Mouse (Mus musculus) embryonic facial prominence, embryonic 12.5 days (tissue): Measurements from ENCODE around the gene Cpne2. TPM values are rescaled to one million over a fixed set of nuclear protein-coding genes. Genes with fewer than 3 reads are reported as not detected.
A peak's percentile ranks its signal among the peaks of the same experiment; 100 is the strongest.

Experiments
- ATAC-seq: fragments of 200-750 bp; cut with Nextera tagmentation; 2 replicates; pipeline ENCODE4 v1.8.0; 2017; ENCODE audit not compliant: insufficient number of reproducible peaks, insufficient read depth, low FRiP score, low TSS enrichment
- H3K27ac ChIP-seq: fragments of 300-500 bp; sonication (generic); 2 replicates; pipeline ENCODE4 v1.5.1; 2016; ENCODE audit warnings: mild to moderate bottlenecking
- H3K27me3 ChIP-seq: fragments of 300-500 bp; sonication (generic); 2 replicates; pipeline ENCODE4 v1.6.1; 2016; ENCODE audit warnings: mild to moderate bottlenecking, moderate library complexity
- H3K36me3 ChIP-seq: fragments of 300-500 bp; sonication (generic); 2 replicates; pipeline ENCODE4 v1.6.1; 2016; ENCODE audit warnings: mild to moderate bottlenecking
- H3K4me1 ChIP-seq: fragments of 300-500 bp; sonication (generic); 2 replicates; pipeline ENCODE4 v1.6.1; 2016
- H3K4me2 ChIP-seq: fragments of 300-500 bp; sonication (generic); replicated peaks from 2 replicates; pipeline ENCODE4 v1.6.1; 2016; ENCODE audit warnings: mild to moderate bottlenecking, moderate library complexity
- H3K4me3 ChIP-seq: fragments of 300-500 bp; sonication (generic); 2 replicates; pipeline ENCODE4 v1.5.1; 2016; ENCODE audit warnings: mild to moderate bottlenecking
- H3K9ac ChIP-seq: fragments of 300-500 bp; sonication (generic); 2 replicates; pipeline ENCODE4 v1.6.1; 2016; ENCODE audit warnings: mild to moderate bottlenecking, moderate library complexity
- H3K9me3 ChIP-seq: fragments of 300-500 bp; sonication (generic); 2 replicates; pipeline ENCODE4 v1.6.1; 2016; ENCODE audit warnings: mild to moderate bottlenecking, moderate library complexity
- WGBS: fragments of 180-500 bp; shearing (Covaris S2); methylation state at CpG from one replicate; pipeline ENCODE4 v1.1.7; 2016; 5-methylcytosine and 5-hydroxymethylcytosine counted together
- polyA plus RNA-seq: library from polyadenylated mRNA; unstranded; fragments of >200 nt; fragmentation: Nextera tagmentation; extraction: Ambion mirVana; gene quantifications from 2 replicates; pipeline ENCODE4 v1.2.1, GENCODE M21; 2016

Gene Cpne2
- polyA plus RNA-seq, 1 experiment from 2014 or later: 10.6 TPM

- no peak overlapping the region for H3K9ac ChIP-seq
- H3K9me3 ChIP-seq: no peaks in the 10 kb centered on the region
- H3K4me3 ChIP-seq: no peak overlapping the region
- no peak overlapping the region for H3K27ac ChIP-seq
- 89% methylated on average over 5 of the region's 5 CpGs for WGBS
- no peak for ATAC-seq
- H3K4me1 ChIP-seq: no peaks in the 10 kb centered on the region
- no peaks in the 10 kb centered on the region for H3K27me3 ChIP-seq
- H3K4me2 ChIP-seq: no peak overlapping the region
- no peaks in the 10 kb centered on the region for H3K36me3 ChIP-seq
These were observed 13.8 kb upstream of the Cpne2 start for GRCm38 (mm10) chr8:94519021-94519420.

- Histone ChIP-seq H3K36me3 (no peaks in the 10 kb centered on the region), H3K9me3 (no peaks in the 10 kb centered on the region), H3K4me2 (no peak overlapping the region), H3K27me3 (no peaks in the 10 kb centered on the region), H3K9ac (no peak overlapping the region), H3K4me1 (no peaks in the 10 kb centered on the region), H3K27ac (no peak overlapping the region), H3K4me3 (no peak overlapping the region)
- 57% methylated on average over 4 of the region's 4 CpGs for WGBS
- ATAC-seq: no peak
These were observed 11.3 kb upstream of the Cpne2 start for GRCm38 (mm10) chr8:94521481-94521880.

- WGBS: 66% methylated on average over 3 of the region's 3 CpGs
- no peak overlapping the region for H3K27ac ChIP-seq
- H3K9ac ChIP-seq: no peak overlapping the region
- H3K27me3 ChIP-seq: no peaks in the 10 kb centered on the region
- H3K4me3 ChIP-seq: no peak overlapping the region
- no peak for ATAC-seq
- H3K36me3 ChIP-seq: no peaks in the 10 kb centered on the region
- H3K9me3 ChIP-seq: no peaks in the 10 kb centered on the region
- no peaks in the 10 kb centered on the region for H3K4me1 ChIP-seq
- H3K4me2 ChIP-seq: no peak overlapping the region
These were observed 10.3 kb upstream of the Cpne2 start for GRCm38 (mm10) chr8:94522482-94522881.

- Histone ChIP-seq H3K27ac (no peak overlapping the region), H3K4me1 (no peaks in the 10 kb centered on the region), H3K4me2 (no peak overlapping the region), H3K9ac (no peak overlapping the region), H3K27me3 (no peaks in the 10 kb centered on the region), H3K9me3 (no peaks in the 10 kb centered on the region), H3K4me3 (no peak overlapping the region), H3K36me3 (no peaks in the 10 kb centered on the region)
- WGBS: 89% methylated on average over 9 of the region's 9 CpGs
- ATAC-seq: no peak
These were observed 8.2 kb upstream of the Cpne2 start for GRCm38 (mm10) chr8:94524554-94524953.

- ATAC-seq: no peak
- Histone ChIP-seq H3K9ac (no peak overlapping the region), H3K27me3 (peaks cover 8% of the 10 kb centered on the region), H3K36me3 (no peaks in the 10 kb centered on the region), H3K27ac (no peak overlapping the region), H3K9me3 (no peaks in the 10 kb centered on the region), H3K4me1 (peaks cover 5% of the 10 kb centered on the region), H3K4me3 (no peak overlapping the region), H3K4me2 (no peak overlapping the region)
- WGBS: 83% methylated on average over 7 of the region's 7 CpGs
These were observed 5.6 kb upstream of the Cpne2 start for GRCm38 (mm10) chr8:94527178-94527577.

GRCm38 (mm10) chr8:94528245-94528644 lies 4.5 kb upstream of the Cpne2 start:
- Histone ChIP-seq H3K27ac (no peak overlapping the region), H3K9ac (no peak overlapping the region), H3K4me2 (no peak overlapping the region), H3K36me3 (no peaks in the 10 kb centered on the region), H3K27me3 (peaks cover 17% of the 10 kb centered on the region), H3K4me3 (no peak overlapping the region), H3K4me1 (peaks cover 6% of the 10 kb centered on the region), H3K9me3 (no peaks in the 10 kb centered on the region)
- 50% methylated on average over 4 of the region's 4 CpGs for WGBS
- no peak for ATAC-seq

- no peak overlapping the region for H3K9ac ChIP-seq
- H3K4me3 ChIP-seq: no peak overlapping the region
- WGBS: 65% methylated on average over 4 of the region's 4 CpGs
- H3K4me1 ChIP-seq: peaks cover 10% of the 10 kb centered on the region
- H3K4me2 ChIP-seq: no peak overlapping the region
- H3K9me3 ChIP-seq: no peaks in the 10 kb centered on the region
- no peak for ATAC-seq
- H3K36me3 ChIP-seq: no peaks in the 10 kb centered on the region
- peaks cover 33% of the 10 kb centered on the region for H3K27me3 ChIP-seq
- H3K27ac ChIP-seq: no peak overlapping the region
These were observed 2.9 kb upstream of the Cpne2 start for GRCm38 (mm10) chr8:94529875-94530274.

- Histone ChIP-seq H3K27me3 (peaks cover 41% of the 10 kb centered on the region), H3K4me3 (no peak overlapping the region), H3K4me2 (no peak overlapping the region), H3K9me3 (no peaks in the 10 kb centered on the region), H3K9ac (no peak overlapping the region), H3K27ac (no peak overlapping the region), H3K4me1 (peaks cover 10% of the 10 kb centered on the region), H3K36me3 (no peaks in the 10 kb centered on the region)
- WGBS: 88% methylated on average over 4 of the region's 4 CpGs
- ATAC-seq: no peak
These were observed 2.1 kb upstream of the Cpne2 start for GRCm38 (mm10) chr8:94530643-94531042.

- WGBS: 3% methylated on average over 8 of the region's 8 CpGs
- Histone ChIP-seq H3K4me1 (peaks cover 10% of the 10 kb centered on the region), H3K4me3 (peak overlapping the region; percentile 67), H3K9me3 (no peaks in the 10 kb centered on the region), H3K36me3 (no peaks in the 10 kb centered on the region), H3K27ac (no peak overlapping the region), H3K4me2 (peak overlapping the region; percentile 93), H3K27me3 (peaks cover 41% of the 10 kb centered on the region), H3K9ac (peak overlapping the region; percentile 30; the same call in 1 of the 2 replicates)
- ATAC-seq: no peak
These were observed 790 bp upstream of the Cpne2 start for GRCm38 (mm10) chr8:94532000-94532399.

- peak overlapping the region; percentile 93 for H3K4me2 ChIP-seq
- peaks cover 10% of the 10 kb centered on the region for H3K4me1 ChIP-seq
- no peaks in the 10 kb centered on the region for H3K36me3 ChIP-seq
- no peak; the same call in 1 of the 2 replicates for ATAC-seq
- H3K27ac ChIP-seq: no peak overlapping the region
- H3K4me3 ChIP-seq: peak overlapping the region; percentile 67
- H3K27me3 ChIP-seq: peaks cover 41% of the 10 kb centered on the region
- no peaks in the 10 kb centered on the region for H3K9me3 ChIP-seq
- peak overlapping the region; percentile 77 for H3K9ac ChIP-seq
- under 1% methylated on average over 34 of the region's 34 CpGs for WGBS
These were observed 291 bp upstream of the Cpne2 start for GRCm38 (mm10) chr8:94532525-94532872.

GRCm38 (mm10) chr8:94534612-94535011 lies 1.8 kb downstream of the Cpne2 start:
- Histone ChIP-seq H3K27ac (no peak overlapping the region), H3K27me3 (peaks cover 41% of the 10 kb centered on the region), H3K4me3 (no peak overlapping the region), H3K36me3 (no peaks in the 10 kb centered on the region), H3K4me2 (no peak overlapping the region), H3K9me3 (no peaks in the 10 kb centered on the region), H3K4me1 (peaks cover 10% of the 10 kb centered on the region), H3K9ac (no peak overlapping the region)
- ATAC-seq: no peak
- WGBS: 62% methylated on average over 4 of the region's 4 CpGs

GRCm38 (mm10) chr8:94535631-94536030 lies 2.8 kb downstream of the Cpne2 start:
- H3K9me3 ChIP-seq: no peaks in the 10 kb centered on the region
- no peak overlapping the region for H3K9ac ChIP-seq
- WGBS: 80% methylated on average over 7 of the region's 7 CpGs
- no peak overlapping the region for H3K4me2 ChIP-seq
- no peak overlapping the region for H3K27ac ChIP-seq
- peaks cover 41% of the 10 kb centered on the region for H3K27me3 ChIP-seq
- H3K36me3 ChIP-seq: no peaks in the 10 kb centered on the region
- peaks cover 10% of the 10 kb centered on the region for H3K4me1 ChIP-seq
- no peak overlapping the region for H3K4me3 ChIP-seq
- no peak for ATAC-seq

GRCm38 (mm10) chr8:94537456-94537855 lies 4.7 kb downstream of the Cpne2 start:
- no peaks in the 10 kb centered on the region for H3K36me3 ChIP-seq
- no peak overlapping the region for H3K27ac ChIP-seq
- no peak overlapping the region for H3K4me3 ChIP-seq
- 0 out of 2 replicates have a peak, but pooled peaks cover 3% of the 10 kb centered on the region for H3K4me1 ChIP-seq
- peaks cover 32% of the 10 kb centered on the region for H3K27me3 ChIP-seq
- H3K4me2 ChIP-seq: no peak overlapping the region
- H3K9ac ChIP-seq: no peak overlapping the region
- H3K9me3 ChIP-seq: no peaks in the 10 kb centered on the region
- 69% methylated on average over 2 of the region's 2 CpGs for WGBS
- ATAC-seq: no peak
